ENCODE assay signal across 17 mouse cellular contexts in genomic region chr4:149393311-149393995, GRCm38 (mm10). TPM values are rescaled to one million over a fixed set of nuclear protein-coding genes. Genes with fewer than 3 reads are reported as not detected.
DNase-seq lines count a peak whose midpoint lies in the region; ATAC-seq and TF ChIP-seq lines count a peak whose summit lies in the region.
"Had no signal": no experiment of that assay in that cellular context is flagged by ENCODE, and none has a peak within 500 bp of the region (broad histone marks: within the 10 kb centered on the region; RNA-seq: fewer than 3 reads in every experiment).

No protein-coding gene starts in this region.

- H3K27ac ChIP-seq in heart, embryonic 10.5 days, result peak overlapping the region; percentile 7; the same call in 1 of the 2 replicates
- no peak overlapping the region for H3K27ac ChIP-seq in liver, embryonic 16.5 days (ENCODE audit: low read length)
- no peak overlapping the region for H3K27ac ChIP-seq in liver, embryonic 11.5 days (ENCODE audit: low read depth, low read length)
- H3K27ac ChIP-seq in stomach, postnatal 0 days (replicated peaks), result peak overlapping the region; percentile 81
- H3K27ac ChIP-seq: forebrain, embryonic 13.5 days; hindbrain, embryonic 12.5 days; macrophage; midbrain, embryonic 13.5 days had no signal

- no peak overlapping the region for H3K9ac ChIP-seq in liver, embryonic 16.5 days (ENCODE audit: low read depth, low read length)
- no peak overlapping the region for H3K9ac ChIP-seq in liver, embryonic 11.5 days (ENCODE audit: low read depth, low read length)
- H3K9ac ChIP-seq in stomach, postnatal 0 days (ENCODE audit: low read length), result 0 out of 2 replicates have a peak overlapping the region, but pooled peaks have one; percentile 1
- H3K9ac ChIP-seq: forebrain, embryonic 13.5 days; hindbrain, embryonic 12.5 days; midbrain, embryonic 13.5 days had no signal

- TF ChIP-seq EP300 in stomach, postnatal 0 days (optimal IDR thresholded peaks at IDR 0.05), result no peak

- ATAC-seq in liver, embryonic 16.5 days (ENCODE audit: low read depth), result peak; percentile 57
- no peak for ATAC-seq in liver, embryonic 11.5 days (replicated peaks; ENCODE audit: low FRiP score)
- ATAC-seq in stomach, postnatal 0 days (ENCODE audit: low FRiP score, low TSS enrichment), result no peak
- ATAC-seq: forebrain, embryonic 13.5 days; midbrain, embryonic 13.5 days had no signal

- no peak for TF ChIP-seq CTCF in stomach, postnatal 0 days (IDR thresholded peaks at IDR 0.05; ENCODE audit: low read depth)

- no peak for DNase-seq in heart, embryonic 10.5 days (ENCODE audit: low spot score)
- no peak for DNase-seq in heart, adult 9 months (ENCODE audit: low spot score in 2 of 2)
- no peak for DNase-seq in liver, embryonic 11.5 days (ENCODE audit: low spot score)
- DNase-seq in adrenal gland, postnatal 36 days, result peak; percentile 79 to 86
- DNase-seq in stomach, postnatal 0 days (ENCODE audit: low spot score), result no peak
- DNase-seq in left cerebral cortex, adult 8-10 months (ENCODE audit: low spot score in 2 of 2), result no peak
- DNase-seq: cerebellum, adult 9-10 months; heart, adult 11 months; left cerebral cortex, postnatal 4 days; lung, adult 2 months; right cerebral cortex, postnatal 25 days; thymus, postnatal 36 days had no signal

- no peak overlapping the region for H3K4me2 ChIP-seq in liver, embryonic 16.5 days (ENCODE audit: low read depth, low read length)
- no peak overlapping the region for H3K4me2 ChIP-seq in liver, embryonic 11.5 days
- no peak overlapping the region for H3K4me2 ChIP-seq in stomach, postnatal 0 days (replicated peaks; ENCODE audit: low read depth)
- H3K4me2 ChIP-seq: forebrain, embryonic 13.5 days; hindbrain, embryonic 12.5 days; midbrain, embryonic 13.5 days had no signal

- peaks cover 58% of the 10 kb centered on the region for H3K4me1 ChIP-seq in heart, embryonic 10.5 days
- H3K4me1 ChIP-seq in liver, embryonic 16.5 days (ENCODE audit: control insufficient read depth, low read depth, low read length), result peaks cover 12% of the 10 kb centered on the region
- H3K4me1 ChIP-seq in liver, embryonic 11.5 days (replicated peaks; ENCODE audit: control insufficient read depth, insufficient read depth, low read length), result peaks cover 18% of the 10 kb centered on the region
- H3K4me1 ChIP-seq in stomach, postnatal 0 days (replicated peaks; ENCODE audit: control insufficient read depth, insufficient read depth), result 0 out of 2 replicates have a peak, but pooled peaks cover 5% of the 10 kb centered on the region
- H3K4me1 ChIP-seq: midbrain, embryonic 13.5 days had no signal

- H3K4me3 ChIP-seq in heart, embryonic 10.5 days, result no peak overlapping the region
- H3K4me3 ChIP-seq in liver, embryonic 16.5 days (ENCODE audit: low read depth, low read length), result no peak overlapping the region
- H3K4me3 ChIP-seq in liver, embryonic 11.5 days (ENCODE audit: low read depth, low read length), result no peak overlapping the region
- no peak overlapping the region for H3K4me3 ChIP-seq in stomach, postnatal 0 days (ENCODE audit: low read depth, low read length)
- H3K4me3 ChIP-seq: forebrain, embryonic 13.5 days; hindbrain, embryonic 12.5 days; midbrain, embryonic 13.5 days had no signal

- WGBS in heart, embryonic 10.5 days, result 84% methylated on average over 12 of the region's 12 CpGs
- WGBS in liver, embryonic 16.5 days (ENCODE audit: insufficient replicate concordance), result 80% methylated on average over 12 of the region's 12 CpGs
- 89% methylated on average over 12 of the region's 12 CpGs for WGBS in liver, embryonic 11.5 days
- WGBS in stomach, postnatal 0 days, result 82% methylated on average over 12 of the region's 12 CpGs

- no peaks in the 10 kb centered on the region for H3K9me3 ChIP-seq in heart, embryonic 10.5 days
- no peaks in the 10 kb centered on the region for H3K9me3 ChIP-seq in liver, embryonic 16.5 days (replicated peaks; ENCODE audit: control insufficient read depth, low read length)
- H3K9me3 ChIP-seq in liver, embryonic 11.5 days (ENCODE audit: control insufficient read depth, low read length), result no peaks in the 10 kb centered on the region
- H3K9me3 ChIP-seq in stomach, postnatal 0 days (ENCODE audit: control insufficient read depth, low read length), result no peaks in the 10 kb centered on the region
- H3K9me3 ChIP-seq: forebrain, embryonic 13.5 days; hindbrain, embryonic 12.5 days; midbrain, embryonic 13.5 days had no signal

- peaks cover 52% of the 10 kb centered on the region for H3K36me3 ChIP-seq in heart, embryonic 10.5 days
- no peaks in the 10 kb centered on the region; the same call in 1 of the 2 replicates for H3K36me3 ChIP-seq in liver, embryonic 16.5 days (ENCODE audit: control insufficient read depth, insufficient read depth)
- H3K36me3 ChIP-seq in liver, embryonic 11.5 days (ENCODE audit: control insufficient read depth, insufficient read depth, low read length), result no peaks in the 10 kb centered on the region; the same call in 1 of the 2 replicates
- H3K36me3 ChIP-seq in stomach, postnatal 0 days (ENCODE audit: control insufficient read depth, insufficient read depth, low read length), result no peaks in the 10 kb centered on the region; the same call in 1 of the 2 replicates

- H3K27me3 ChIP-seq in heart, embryonic 10.5 days (ENCODE audit: insufficient read depth, poor library complexity, severe bottlenecking), result no peaks in the 10 kb centered on the region
- no peaks in the 10 kb centered on the region for H3K27me3 ChIP-seq in liver, embryonic 16.5 days (ENCODE audit: control insufficient read depth, insufficient read depth, low read depth, low read length)
- no peaks in the 10 kb centered on the region for H3K27me3 ChIP-seq in liver, embryonic 11.5 days (replicated peaks; ENCODE audit: control insufficient read depth, insufficient read depth, low read length)
- no peaks in the 10 kb centered on the region for H3K27me3 ChIP-seq in stomach, postnatal 0 days (ENCODE audit: control insufficient read depth, insufficient read depth, low read length)
- H3K27me3 ChIP-seq: forebrain, embryonic 13.5 days; hindbrain, embryonic 12.5 days; midbrain, embryonic 13.5 days had no signal

RNA-seq across cellular contexts. Expression of gene Ube4b, which starts 33.1 kb away (rescaled TPM):
- 57.1 and 62.9 TPM in 2 replicates for polyA plus RNA-seq in heart, embryonic 10.5 days (2016; fragmentation: Nextera tagmentation; extraction: Ambion mirVana)
- polyA plus RNA-seq in liver, embryonic 16.5 days (2015; fragmentation: Nextera tagmentation; extraction: Ambion mirVana), result 9.2 and 10.3 TPM in 2 replicates
- 35.0 and 37.4 TPM in 2 replicates for polyA plus RNA-seq in liver, embryonic 11.5 days (2014; fragmentation: Nextera tagmentation; extraction: Ambion mirVana)
- total RNA-seq in adrenal gland, postnatal 36 days (2021), result 10 to 100 TPM; 65.8 to 85.7 TPM
- 14.4 and 15.8 TPM in 2 replicates for polyA plus RNA-seq in stomach, postnatal 0 days (2015; fragmentation: Nextera tagmentation; extraction: Ambion mirVana)
- total RNA-seq in left cerebral cortex, adult 8-10 months (2022), result 100 to 1,000 TPM; 106 to 111 (median 107) TPM

Comparison
In these comparisons a context has a peak if more than half of its experiments do, and no peak if none do; other contexts are left out.
1. DNase-seq: peak in adrenal gland, postnatal 36 days (2 of 2); none in heart, embryonic 10.5 days (single experiment), heart, adult 9 months (0 of 2), liver, embryonic 11.5 days (single experiment), stomach, postnatal 0 days (single experiment) and left cerebral cortex, adult 8-10 months (0 of 2).
2. H3K27ac ChIP-seq: peak in heart, embryonic 10.5 days (single experiment) and stomach, postnatal 0 days (single experiment); none in liver, embryonic 16.5 days (single experiment) and liver, embryonic 11.5 days (single experiment).